Mouse (Mus musculus) cortical plate, adult 2 months (tissue): Measurements from ENCODE around the gene Ppp1r26. TPM values are rescaled to one million over a fixed set of nuclear protein-coding genes. Genes with fewer than 3 reads are reported as not detected.
A peak's percentile ranks its signal among the peaks of the same experiment; 100 is the strongest.

Experiments used
- H3K27ac ChIP-seq: fragments of 200-500 bp; 2 replicates; pipeline ENCODE4 v1.5.1; 2012; ENCODE audit warnings: low read length, control low read depth, inconsistent platforms; ENCODE audit not compliant: insufficient read depth
- H3K4me1 ChIP-seq: fragments of 200-500 bp; 2 replicates; pipeline ENCODE4 v1.6.1; 2011; ENCODE audit warnings: low read length; ENCODE audit not compliant: control insufficient read depth, insufficient read depth
- H3K4me3 ChIP-seq: fragments of 200-500 bp; 2 replicates; pipeline ENCODE4 v1.5.1; 2011; ENCODE audit warnings: mild to moderate bottlenecking, low read length, control low read depth; ENCODE audit not compliant: insufficient read depth
- CTCF ChIP-seq: fragments of 200-500 bp; IDR thresholded peaks from 2 replicates; pipeline ENCODE4 v1.5.1; 2011; ENCODE audit warnings: mild to moderate bottlenecking, control low read depth, low read length; ENCODE audit not compliant: insufficient read depth; ENCODE audit errors: extremely low read depth
- POLR2A ChIP-seq: fragments of 200-500 bp; IDR thresholded peaks from 2 replicates; pipeline ENCODE4 v1.6.1; 2011; ENCODE audit warnings: mild to moderate bottlenecking, low read length, control low read depth; ENCODE audit not compliant: insufficient read depth; ENCODE audit errors: extremely low read depth
- polyA plus RNA-seq: library from polyadenylated mRNA; depleted of rRNA; stranded (reverse); fragments of >200 nt; gene quantifications from 2 replicates; pipeline ENCODE4 v1.2.3, GENCODE M21; 2012; rRNA removed

Gene Ppp1r26
- polyA plus RNA-seq, 1 experiment: 15.3 TPM

GRCm38 (mm10) chr2:28494521-28494920 is 47.9 kb downstream of the Ppp1r26 start:
- Histone ChIP-seq H3K27ac (no peak overlapping the region), H3K4me1 (no peaks in the 10 kb centered on the region), H3K4me3 (no peak overlapping the region)
- no peak for TF ChIP-seq CTCF
- TF ChIP-seq POLR2A: no peak

- H3K27ac ChIP-seq: no peak overlapping the region
- TF ChIP-seq CTCF (peak; percentile 44; the same call in 1 of the 2 replicates), POLR2A (no peak)
- no peaks in the 10 kb centered on the region for H3K4me1 ChIP-seq
- H3K4me3 ChIP-seq: no peak overlapping the region
Observed at GRCm38 (mm10) chr2:28495207-28495756, 48.7 kb downstream of the Ppp1r26 start.

GRCm38 (mm10) chr2:28495801-28496595 is 49.4 kb downstream of the Ppp1r26 start:
- no peak overlapping the region for H3K4me3 ChIP-seq
- no peaks in the 10 kb centered on the region for H3K4me1 ChIP-seq
- TF ChIP-seq CTCF (no peak), POLR2A (no peak)
- no peak overlapping the region for H3K27ac ChIP-seq

GRCm38 (mm10) chr2:28496671-28497070 is 50.1 kb downstream of the Ppp1r26 start, which contains the start of gene Gbgt1:
Gene Gbgt1, plus strand, starts transcription at chr2:28496891.
- TF ChIP-seq CTCF: no peak
- no peak for TF ChIP-seq POLR2A
- no peaks in the 10 kb centered on the region for H3K4me1 ChIP-seq
- no peak within 1 kb of the TSS for H3K27ac ChIP-seq

GRCm38 (mm10) chr2:28497561-28497960 is 51.0 kb downstream of the Ppp1r26 start:
- no peak overlapping the region for H3K4me3 ChIP-seq
- no peak overlapping the region for H3K27ac ChIP-seq
- TF ChIP-seq POLR2A (no peak), CTCF (no peak)

More at GRCm38 (mm10) chr2:28496671-28497070, 50.1 kb downstream of the Ppp1r26 start, which contains the start of gene Gbgt1:
- H3K4me3 ChIP-seq: no peak within 1 kb of the TSS

GRCm38 (mm10) chr2:28498431-28498830 is 51.8 kb downstream of the Ppp1r26 start:
- Histone ChIP-seq H3K27ac (no peak overlapping the region), H3K4me3 (no peak overlapping the region), H3K4me1 (no peaks in the 10 kb centered on the region)
- TF ChIP-seq POLR2A (no peak), CTCF (no peak)

More at GRCm38 (mm10) chr2:28497561-28497960, 51.0 kb downstream of the Ppp1r26 start:
- H3K4me1 ChIP-seq: no peaks in the 10 kb centered on the region

GRCm38 (mm10) chr2:28502987-28503386 is 56.4 kb downstream of the Ppp1r26 start:
- Histone ChIP-seq H3K4me1 (no peaks in the 10 kb centered on the region), H3K27ac (no peak overlapping the region), H3K4me3 (no peak overlapping the region)
- TF ChIP-seq POLR2A (no peak), CTCF (no peak)

GRCm38 (mm10) chr2:28504676-28505075 is 58.1 kb downstream of the Ppp1r26 start:
- Histone ChIP-seq H3K4me3 (no peak overlapping the region), H3K4me1 (no peaks in the 10 kb centered on the region), H3K27ac (no peak overlapping the region)
- TF ChIP-seq CTCF: no peak
- TF ChIP-seq POLR2A: no peak

Other genes with a start within 250 kb of the Ppp1r26 start
- 2.7 and 4.4 TPM in 2 replicates for gene 1700007K13Rik, start 19.5 kb downstream of the Ppp1r26 start, polyA plus RNA-seq
- gene Mrps2, start 21.3 kb downstream of the Ppp1r26 start, polyA plus RNA-seq: 37.2 and 38.8 TPM in 2 replicates
- gene Gbgt1, start 50.1 kb downstream of the Ppp1r26 start, polyA plus RNA-seq: 1.8 and 2.0 TPM in 2 replicates
- 0.79 TPM in 1 of 2 replicates, not detected in the other for gene Gm10134, start 59.3 kb downstream of the Ppp1r26 start, polyA plus RNA-seq
- gene Ralgds, start 66.3 kb downstream of the Ppp1r26 start, polyA plus RNA-seq: 107 and 112 TPM in 2 replicates
- 0.06 and 0.08 TPM in 2 replicates for gene Cel, start 116.6 kb downstream of the Ppp1r26 start, polyA plus RNA-seq
- gene Gtf3c5, start 137.0 kb downstream of the Ppp1r26 start, polyA plus RNA-seq: 20.7 and 23.3 TPM in 2 replicates
- gene Gfi1b, start 175.2 kb downstream of the Ppp1r26 start, polyA plus RNA-seq: not detected in 2 replicates
- 36.1 and 38.7 TPM in 2 replicates for gene Tsc1, start 194.4 kb downstream of the Ppp1r26 start, polyA plus RNA-seq